Mouse (Mus musculus) megakaryocyte, embryonic 14.5 days (primary cell): Measurements from ENCODE around the gene Gna13.

Source experiments
- FLI1 ChIP-seq: IDR thresholded peaks from 2 replicates; pipeline ENCODE4 v1.6.1; 2012; ENCODE audit warnings: low read length, inconsistent platforms, mixed read lengths
- GATA1 ChIP-seq: IDR thresholded peaks from 3 replicates; pipeline ENCODE4 v1.6.1; 2012; ENCODE audit warnings: mixed read lengths, low read length, inconsistent platforms, borderline replicate concordance

GRCm38 (mm10) chr11:109427353-109427752 lies 64.7 kb downstream of the Gna13 start:
- TF ChIP-seq GATA1 (no peak), FLI1 (no peak)
